Mouse (Mus musculus) small intestine, adult 2 months (tissue): ENCODE results near the gene Slc9a1.

Experiments
- CTCF ChIP-seq: fragments of 200-500 bp; IDR thresholded peaks from 2 replicates; pipeline ENCODE4 v1.5.1; 2012; ENCODE audit warnings: low read depth, mild to moderate bottlenecking, control low read depth, inconsistent platforms, low read length, moderate library complexity, mixed read lengths; ENCODE audit not compliant: insufficient replicate concordance, insufficient read length; ENCODE audit errors: extremely low read depth
- POLR2A ChIP-seq: fragments of 200-500 bp; IDR thresholded peaks from 2 replicates; pipeline ENCODE4 v1.6.1; 2012; ENCODE audit warnings: low read depth, mild to moderate bottlenecking, control low read depth, inconsistent platforms, low read length, moderate library complexity

DNA sequence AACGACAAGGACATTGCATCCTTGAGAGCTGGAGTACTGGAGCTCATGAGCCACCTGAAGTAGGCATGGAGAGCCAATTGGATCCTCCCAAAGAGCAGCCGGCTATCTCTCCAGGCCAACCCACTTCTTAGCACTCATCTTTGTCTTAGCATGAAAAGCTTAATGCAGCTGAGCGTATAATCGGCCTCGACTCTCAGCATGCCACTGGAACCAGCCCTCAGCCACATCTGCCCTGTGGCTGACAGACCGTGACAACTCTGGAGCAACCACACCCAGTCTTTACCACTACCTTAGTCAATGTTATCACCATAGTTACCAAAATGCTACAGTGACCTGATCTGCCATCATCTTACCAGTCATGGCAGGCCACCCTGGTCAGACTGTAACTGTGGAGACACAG lies 62.0 kb downstream of the Slc9a1 start:
- TF ChIP-seq POLR2A (no peak), CTCF (no peak)
